Mouse (Mus musculus): ENCODE data around the gene Lmtk3.
A peak's percentile ranks its signal among the peaks of the same experiment; 100 is the strongest.

The Lmtk3 gene

GRCm38 (mm10) chr7:45809276-45810075 lies 25.9 kb downstream of the Lmtk3 start:
- no peak for DNase-seq (ENCODE audit: low read depth)

- no peak for DNase-seq (ENCODE audit: low read depth)
Measured at GRCm38 (mm10) chr7:45812921-45813320, 29.4 kb downstream of the Lmtk3 start.

- peak; percentile 100 for DNase-seq (ENCODE audit: low read depth)
Measured at GRCm38 (mm10) chr7:45813787-45814779, 30.5 kb downstream of the Lmtk3 start, which contains the start of gene Cyth2. Cyth2 (minus strand) TSS chr7:45814581.

GRCm38 (mm10) chr7:45814841-45815240 lies 31.3 kb downstream of the Lmtk3 start:
- DNase-seq (ENCODE audit: low read depth), result no peak

GRCm38 (mm10) chr7:45815323-45815983 lies 31.9 kb downstream of the Lmtk3 start:
- DNase-seq (ENCODE audit: low read depth), result no peak

- DNase-seq (ENCODE audit: low read depth), result no peak
Measured at GRCm38 (mm10) chr7:45815984-45816351, 32.4 kb downstream of the Lmtk3 start.

- no peak for DNase-seq (ENCODE audit: low read depth)
Measured at GRCm38 (mm10) chr7:45819843-45820242, 36.3 kb downstream of the Lmtk3 start.

GRCm38 (mm10) chr7:45820913-45821312 lies 37.4 kb downstream of the Lmtk3 start:
- DNase-seq (ENCODE audit: low read depth), result no peak

- no peak for DNase-seq (ENCODE audit: low read depth)
Measured at GRCm38 (mm10) chr7:45824598-45824997, 41.1 kb downstream of the Lmtk3 start, which contains the start of gene Kcnj14. Kcnj14 (minus strand) TSS chr7:45824782.

GRCm38 (mm10) chr7:45826631-45827030 lies 43.1 kb downstream of the Lmtk3 start:
- DNase-seq (ENCODE audit: low read depth), result no peak

- peak; percentile 73 for DNase-seq (ENCODE audit: low read depth)
Measured at GRCm38 (mm10) chr7:45830427-45831127, 47.0 kb downstream of the Lmtk3 start, which contains the start of gene Grwd1. Grwd1 (minus strand) TSS chr7:45830944.

- DNase-seq (ENCODE audit: low read depth), result no peak
Measured at GRCm38 (mm10) chr7:45831128-45831525, 47.6 kb downstream of the Lmtk3 start.

- DNase-seq (ENCODE audit: low read depth), result no peak
Measured at GRCm38 (mm10) chr7:45832428-45832827, 48.9 kb downstream of the Lmtk3 start.

GRCm38 (mm10) chr7:45833148-45833790 lies 49.7 kb downstream of the Lmtk3 start:
- DNase-seq (ENCODE audit: low read depth), result no peak

- no peak for DNase-seq (ENCODE audit: low read depth)
Measured at GRCm38 (mm10) chr7:45833924-45834323, 50.4 kb downstream of the Lmtk3 start.

- no peak for DNase-seq (ENCODE audit: low read depth)
Measured at GRCm38 (mm10) chr7:45842950-45843744, 59.6 kb downstream of the Lmtk3 start.

GRCm38 (mm10) chr7:45848447-45849027 lies 65.0 kb downstream of the Lmtk3 start:
- no peak for DNase-seq (ENCODE audit: low read depth)

GRCm38 (mm10) chr7:45850661-45851060 lies 67.1 kb downstream of the Lmtk3 start:
- DNase-seq (ENCODE audit: low read depth), result no peak

- DNase-seq (ENCODE audit: low read depth), result no peak
Measured at GRCm38 (mm10) chr7:45853089-45853488, 69.6 kb downstream of the Lmtk3 start.

Measured in fibroblast of lung, adult 2 months (primary cell).